Mouse (Mus musculus): ENCODE data around the gene Col9a2.

Gene Col9a2

GRCm38 (mm10) chr4:121039331-121040115 lies at the start of gene Col9a2:
Gene Col9a2 (plus strand): TSS chr4:121039385.
- DNase-seq = no peak

GRCm38 (mm10) chr4:120992284-120992683 lies 46.9 kb upstream of the Col9a2 start:
- no peak for DNase-seq

- DNase-seq = no peak
Measured at GRCm38 (mm10) chr4:120993025-120993424, 46.2 kb upstream of the Col9a2 start.

GRCm38 (mm10) chr4:120995911-120996310 lies 43.3 kb upstream of the Col9a2 start:
- no peak for DNase-seq

GRCm38 (mm10) chr4:121001042-121001441 lies 38.1 kb upstream of the Col9a2 start:
- DNase-seq = no peak

GRCm38 (mm10) chr4:121001659-121002058 lies 37.5 kb upstream of the Col9a2 start:
- no peak for DNase-seq

GRCm38 (mm10) chr4:121002400-121003171 lies 36.6 kb upstream of the Col9a2 start:
- DNase-seq = peak; percentile 39

GRCm38 (mm10) chr4:121003611-121004091 lies 35.5 kb upstream of the Col9a2 start:
- no peak for DNase-seq

- no peak for DNase-seq
Measured at GRCm38 (mm10) chr4:121004679-121005078, 34.5 kb upstream of the Col9a2 start.

- no peak for DNase-seq
Measured at GRCm38 (mm10) chr4:121007006-121007405, 32.2 kb upstream of the Col9a2 start.

- no peak for DNase-seq
Measured at GRCm38 (mm10) chr4:121008071-121008745, 31.0 kb upstream of the Col9a2 start.

GRCm38 (mm10) chr4:121009151-121009550 lies 30.0 kb upstream of the Col9a2 start:
- DNase-seq = no peak

- DNase-seq = no peak
Measured at GRCm38 (mm10) chr4:121010770-121011549, 28.2 kb upstream of the Col9a2 start.

GRCm38 (mm10) chr4:121014594-121015267 lies 24.5 kb upstream of the Col9a2 start:
- DNase-seq = no peak

GRCm38 (mm10) chr4:121015268-121015659 lies 23.9 kb upstream of the Col9a2 start:
- no peak for DNase-seq

- DNase-seq = peak; percentile 80
Measured at GRCm38 (mm10) chr4:121016021-121016898, 22.9 kb upstream of the Col9a2 start.

- DNase-seq = peak; percentile 99
Measured at GRCm38 (mm10) chr4:121016928-121017657, 22.1 kb upstream of the Col9a2 start, which contains the start of gene Smap2. Gene Smap2 (minus strand): TSS chr4:121017247.

GRCm38 (mm10) chr4:121018250-121018649 lies 20.9 kb upstream of the Col9a2 start:
- no peak for DNase-seq

GRCm38 (mm10) chr4:121020040-121020790 lies 19.0 kb upstream of the Col9a2 start:
- DNase-seq = no peak
